Mouse (Mus musculus) MEL (cell line): ENCODE measurements around the gene BC024063. TPM values are rescaled to one million over a fixed set of nuclear protein-coding genes. Genes with fewer than 3 reads are reported as not detected.

Source experiments
- DNase-seq: peaks from one replicate; pipeline ENCODE4 v3.0.0; 2011; ENCODE audit warnings: low read depth, low spot score
- H3K27ac ChIP-seq: 2 replicates; pipeline ENCODE4 v1.5.1; 2012; ENCODE audit warnings: low read depth, mild to moderate bottlenecking, control low read depth, low read length, moderate library complexity; ENCODE audit not compliant: control insufficient read depth
- H3K27me3 ChIP-seq, 2 experiments: fragments of 150-350 bp in 1 of 2; sonication (generic) in 1 of 2; 2 replicates each; pipeline ENCODE4 v1.6.1; 2012; ENCODE audit warnings: low read length in 2 of 2, mild to moderate bottlenecking in 2 of 2, improper control_type of control experiment in 1 of 2, moderate library complexity in 1 of 2; ENCODE audit not compliant: insufficient read depth in 2 of 2, control insufficient read depth in 1 of 2
- H3K36me3 ChIP-seq, 2 experiments: 2 replicates each; pipeline ENCODE4 v1.6.1; 2012 to 2014; ENCODE audit warnings: low read length in 2 of 2, improper control_type of control experiment in 1 of 2, inconsistent platforms in 1 of 2, mild to moderate bottlenecking in 1 of 2; ENCODE audit not compliant: insufficient read depth in 2 of 2, control insufficient read depth in 1 of 2
- H3K4me1 ChIP-seq, 2 experiments: fragments of 150-350 bp in 1 of 2; sonication (generic) in 1 of 2; 2 replicates each; pipeline ENCODE4 v1.6.1; 2012; ENCODE audit warnings: low read length in 2 of 2, improper control_type of control experiment in 1 of 2, mild to moderate bottlenecking in 1 of 2; ENCODE audit not compliant: insufficient read depth in 2 of 2, control insufficient read depth in 1 of 2
- H3K4me3 ChIP-seq, 2 experiments: fragments of 150-350 bp in 1 of 2; sonication (generic) in 1 of 2; 2 replicates each; pipeline ENCODE4 v1.5.1; 2012; ENCODE audit warnings: low read depth in 2 of 2, low read length in 2 of 2, mild to moderate bottlenecking in 2 of 2, moderate library complexity in 2 of 2, control low read depth in 1 of 2, improper control_type of control experiment in 1 of 2; ENCODE audit not compliant: control insufficient read depth in 1 of 2, insufficient read depth in 1 of 2
- H3K79me2 ChIP-seq: 2 replicates; pipeline ENCODE4 v1.6.1; 2012; ENCODE audit warnings: mild to moderate bottlenecking, low read length, moderate library complexity; ENCODE audit not compliant: control insufficient read depth, poor library complexity, insufficient read depth
- H3K9ac ChIP-seq: 2 replicates; pipeline ENCODE4 v1.6.1; 2012; ENCODE audit warnings: low read depth, mild to moderate bottlenecking, control low read depth, low read length, moderate library complexity; ENCODE audit not compliant: control insufficient read depth, poor library complexity, severe bottlenecking
- H3K9me3 ChIP-seq: fragments of 150-350 bp; sonication (generic); replicated peaks from 2 replicates; pipeline ENCODE4 v1.6.1; 2012; ENCODE audit warnings: mild to moderate bottlenecking, low read length, improper control_type of control experiment, moderate library complexity; ENCODE audit not compliant: insufficient read depth
- BHLHE40 ChIP-seq: IDR thresholded peaks from 2 replicates; pipeline ENCODE4 v1.6.1; 2012; ENCODE audit warnings: low read depth, mild to moderate bottlenecking, inconsistent platforms, low read length, improper control_type of control experiment, borderline replicate concordance
- CHD2 ChIP-seq: IDR thresholded peaks from 2 replicates; pipeline ENCODE4 v1.6.1; 2011; ENCODE audit warnings: low read length, improper control_type of control experiment
- E2F4 ChIP-seq: IDR thresholded peaks from 2 replicates; pipeline ENCODE4 v1.6.1; 2011; ENCODE audit warnings: low read depth, low read length, improper control_type of control experiment, borderline replicate concordance
- ELF1 ChIP-seq: IDR thresholded peaks from 2 replicates; pipeline ENCODE4 v1.6.1; 2014; ENCODE audit warnings: low read depth, mild to moderate bottlenecking, inconsistent platforms, low read length, improper control_type of control experiment, moderate library complexity
- EP300 ChIP-seq, 2 experiments: IDR thresholded peaks; 2 replicates each; pipeline ENCODE4 v1.6.1; 2011; ENCODE audit warnings: improper control_type of control experiment in 2 of 2, low read length in 2 of 2, low read depth in 1 of 2, mild to moderate bottlenecking in 1 of 2
- ETS1 ChIP-seq: IDR thresholded peaks from 2 replicates; pipeline ENCODE4 v1.6.1; 2012; ENCODE audit warnings: low read depth, mild to moderate bottlenecking, inconsistent platforms, low read length, improper control_type of control experiment, moderate library complexity
- GABPA ChIP-seq: IDR thresholded peaks from 2 replicates; pipeline ENCODE4 v1.6.1; 2012; ENCODE audit warnings: low read depth, mild to moderate bottlenecking, inconsistent platforms, low read length, improper control_type of control experiment, moderate library complexity
- GATA1 ChIP-seq: IDR thresholded peaks from 2 replicates; pipeline ENCODE4 v1.6.1; 2011; ENCODE audit warnings: low read depth, low read length, improper control_type of control experiment
- HCFC1 ChIP-seq: IDR thresholded peaks from 2 replicates; pipeline ENCODE4 v1.6.1; 2012; ENCODE audit warnings: low read depth, mild to moderate bottlenecking, inconsistent platforms, low read length, improper control_type of control experiment, moderate library complexity
- JUND ChIP-seq: IDR thresholded peaks from 2 replicates; pipeline ENCODE4 v1.6.1; 2011; ENCODE audit warnings: low read depth, mild to moderate bottlenecking, improper control_type of control experiment, low read length
- KAT2A ChIP-seq: conservative IDR thresholded peaks from 2 replicates; pipeline ENCODE4 v1.6.1; 2012; ENCODE audit warnings: low read depth, low read length, improper control_type of control experiment, inconsistent platforms
- MAFK ChIP-seq: IDR thresholded peaks from 2 replicates; pipeline ENCODE4 v1.6.1; 2011; ENCODE audit warnings: low read depth, mild to moderate bottlenecking, low read length, improper control_type of control experiment, borderline replicate concordance
- MAZ ChIP-seq: IDR thresholded peaks from 2 replicates; pipeline ENCODE4 v1.6.1; 2012; ENCODE audit warnings: low read depth, mild to moderate bottlenecking, inconsistent platforms, low read length, improper control_type of control experiment
- MEF2A ChIP-seq: IDR thresholded peaks from 2 replicates; pipeline ENCODE4 v1.6.1; 2014; ENCODE audit warnings: low read depth, mild to moderate bottlenecking, inconsistent platforms, low read length, improper control_type of control experiment; ENCODE audit not compliant: poor library complexity, insufficient replicate concordance, severe bottlenecking; ENCODE audit errors: extremely low read depth
- NELFE ChIP-seq: IDR thresholded peaks from 2 replicates; pipeline ENCODE4 v1.6.1; 2011; ENCODE audit warnings: low read depth, low read length, improper control_type of control experiment
- NRF1 ChIP-seq: IDR thresholded peaks from 2 replicates; pipeline ENCODE4 v1.6.1; 2014; ENCODE audit warnings: low read depth, mild to moderate bottlenecking, inconsistent platforms, low read length, improper control_type of control experiment, moderate library complexity; ENCODE audit not compliant: poor library complexity, insufficient read depth, severe bottlenecking
- POLR2AphosphoS5 ChIP-seq: IDR thresholded peaks from 2 replicates; pipeline ENCODE4 v1.6.1; 2012; ENCODE audit warnings: low read depth, borderline replicate concordance, mild to moderate bottlenecking, inconsistent platforms, low read length, moderate library complexity, mixed read lengths
- RAD21 ChIP-seq: IDR thresholded peaks from 2 replicates; pipeline ENCODE4 v1.6.1; 2011; ENCODE audit warnings: mild to moderate bottlenecking, low read depth, low read length, improper control_type of control experiment
- SIN3A ChIP-seq: IDR thresholded peaks from 2 replicates; pipeline ENCODE4 v1.6.1; 2012; ENCODE audit warnings: low read length, improper control_type of control experiment, inconsistent platforms
- SMC3 ChIP-seq: IDR thresholded peaks from 2 replicates; pipeline ENCODE4 v1.6.1; 2011; ENCODE audit warnings: low read depth, low read length, improper control_type of control experiment
- TAL1 ChIP-seq: IDR thresholded peaks from 2 replicates; pipeline ENCODE4 v1.6.1; 2012; ENCODE audit warnings: mild to moderate bottlenecking, inconsistent platforms, low read length, moderate library complexity, mixed read lengths
- TBP ChIP-seq: IDR thresholded peaks from 2 replicates; pipeline ENCODE4 v1.8.0; 2011; ENCODE audit warnings: low read depth, low read length, improper control_type of control experiment
- TCF12 ChIP-seq: IDR thresholded peaks from 2 replicates; pipeline ENCODE4 v1.6.1; 2014; ENCODE audit warnings: low read depth, mild to moderate bottlenecking, inconsistent platforms, low read length, improper control_type of control experiment, moderate library complexity
- UBTF ChIP-seq: IDR thresholded peaks from 2 replicates; pipeline ENCODE4 v1.6.1; 2012; ENCODE audit warnings: low read depth, mild to moderate bottlenecking, inconsistent platforms, low read length, improper control_type of control experiment, moderate library complexity, borderline replicate concordance; ENCODE audit not compliant: insufficient read depth
- USF2 ChIP-seq, 2 experiments: IDR thresholded peaks; 2 replicates each; pipeline ENCODE4 v1.6.1; 2011 to 2012; ENCODE audit warnings: improper control_type of control experiment in 2 of 2, low read length in 2 of 2, borderline replicate concordance in 1 of 2, inconsistent platforms in 1 of 2, low read depth in 1 of 2, mild to moderate bottlenecking in 1 of 2; ENCODE audit not compliant: insufficient read depth in 1 of 2
- ZC3H11A ChIP-seq: IDR thresholded peaks from 2 replicates; pipeline ENCODE4 v1.6.1; 2012; ENCODE audit warnings: low read depth, mild to moderate bottlenecking, inconsistent platforms, low read length, improper control_type of control experiment
- ZKSCAN1 ChIP-seq: IDR thresholded peaks from 2 replicates; pipeline ENCODE4 v1.6.1; 2012; ENCODE audit warnings: low read depth, mild to moderate bottlenecking, inconsistent platforms, low read length, improper control_type of control experiment, moderate library complexity
- ZMIZ1 ChIP-seq: IDR thresholded peaks from 2 replicates; pipeline ENCODE4 v1.6.1; 2012; ENCODE audit warnings: low read depth, mild to moderate bottlenecking, inconsistent platforms, low read length, improper control_type of control experiment, moderate library complexity
- ZNF384 ChIP-seq: IDR thresholded peaks from 2 replicates; pipeline ENCODE4 v1.6.1; 2012; ENCODE audit warnings: low read depth, mild to moderate bottlenecking, inconsistent platforms, low read length, improper control_type of control experiment
- polyA plus RNA-seq, 2 experiments: library from polyadenylated mRNA; stranded (reverse) in 1 of 2; unstranded in 1 of 2; fragments of >175 nt in 1 of 2; fragments of >200 nt in 1 of 2; gene quantifications; 2 replicates each; pipeline versions ENCODE4 v1.2.1 to v1.2.4; 2012; ENCODE audit warnings: low replicate concordance in 2 of 2, low read depth in 1 of 2; ENCODE audit not compliant: insufficient read length in 2 of 2, insufficient read depth in 1 of 2, missing spikeins in 1 of 2
- total RNA-seq: library from RNA; depleted of rRNA; stranded (reverse); fragments of 300-350 nt; gene quantifications from 2 replicates; pipeline ENCODE4 v1.2.3, GENCODE M21; 2012

Gene BC024063
- total and polyA plus RNA-seq, 3 experiments: 0.92 to 2.3 TPM; not detected in 1

DNA sequence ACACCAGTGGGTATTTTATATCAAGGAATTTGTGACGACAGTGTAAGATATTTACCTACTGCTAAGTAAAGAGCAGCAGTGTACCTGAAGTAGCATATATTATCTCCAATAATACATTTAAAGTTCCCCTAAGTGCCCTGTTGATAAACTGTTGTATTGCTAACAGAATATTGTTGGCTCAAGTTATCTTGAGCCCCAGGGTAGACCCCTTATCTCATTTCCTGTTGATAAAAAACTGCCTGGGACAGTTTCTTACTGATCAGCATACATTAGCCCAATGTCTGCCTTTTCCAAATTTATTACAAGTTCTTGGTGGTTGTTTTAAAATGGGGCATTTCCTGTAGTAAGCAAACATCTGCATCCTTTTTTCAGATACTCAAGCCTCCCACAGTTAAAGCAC, 62.1 kb downstream of the BC024063 start:
- Histone ChIP-seq H3K79me2 (no peaks in the 10 kb centered on the region), H3K27me3 (no peaks in the 10 kb centered on the region), H3K4me3 (no peak overlapping the region), H3K9ac (no peak overlapping the region), H3K4me1 (peaks cover 0 to 2% of the 10 kb centered on the region in 2 experiments; a peak in 1 of 4 replicates), H3K36me3 (peaks cover 5 to 12% of the 10 kb centered on the region in 2 experiments), H3K9me3 (no peaks in the 10 kb centered on the region), H3K27ac (no peak overlapping the region; the same call in 1 of the 2 replicates)
- TF ChIP-seq MAZ (no peak), ETS1 (0 out of 2 replicates have a peak, but pooled peaks have one; percentile 15), RAD21 (no peak), SIN3A (no peak), NELFE (no peak), NRF1 (no peak), UBTF (no peak), MEF2A (no peak), SMC3 (no peak), TAL1 (no peak), USF2 (IDR thresholded peaks at IDR 0.05; ENCODE audit: borderline replicate concordance in 1 of 2, insufficient read depth in 1 of 2, low read depth in 1 of 2, low read length in 2 of 2) (no peak), EP300 (IDR thresholded peaks at IDR 0.05; ENCODE audit: low read depth in 1 of 2, low read length in 2 of 2) (peak; percentile 69), POLR2AphosphoS5 (no peak), TCF12 (peak; percentile 65), GABPA (no peak), HCFC1 (no peak), JUND (no peak), ELF1 (no peak), ZKSCAN1 (no peak), MAFK (no peak), CHD2 (no peak), ZNF384 (peak; percentile 14; the same call in 1 of the 2 replicates), BHLHE40 (no peak), GATA1 (peak; percentile 75), KAT2A (no peak), TBP (no peak), ZC3H11A (no peak), E2F4 (no peak), ZMIZ1 (no peak)
- DNase-seq: peak; percentile 28
